Mouse (Mus musculus) midbrain, postnatal 0 days (tissue): Measurements from ENCODE around the gene Lyz1. TPM values are rescaled to one million over a fixed set of nuclear protein-coding genes. Genes with fewer than 3 reads are reported as not detected.
"Not testable (repeated sequence)": the region's sequence is repeated elsewhere in the genome, so short reads cannot be mapped to it uniquely, and the experiment has no call there.

Source experiments
- ATAC-seq: fragments of 200-750 bp; cut with Nextera tagmentation; 2 replicates; pipeline ENCODE4 v1.8.0; 2017; ENCODE audit warnings: moderate number of reproducible peaks, mild to moderate bottlenecking, moderate TSS enrichment, moderate library complexity; ENCODE audit not compliant: low FRiP score
- DNase-seq: peaks from one replicate; pipeline ENCODE4 v3.0.0-alpha.2; 2015; ENCODE audit warnings: low spot score
- H3K27ac ChIP-seq: fragments of 300-500 bp; sonication (generic); 2 replicates; pipeline ENCODE4 v1.5.1; 2014; ENCODE audit warnings: low read depth, mild to moderate bottlenecking, low read length, mixed read lengths
- H3K27me3 ChIP-seq: fragments of 300-500 bp; sonication (generic); 2 replicates; pipeline ENCODE4 v1.6.1; 2014; ENCODE audit warnings: low read length, control low read depth, mixed read lengths; ENCODE audit not compliant: insufficient read depth
- H3K36me3 ChIP-seq: fragments of 300-500 bp; sonication (generic); 2 replicates; pipeline ENCODE4 v1.6.1; 2014; ENCODE audit warnings: low read length, control low read depth, mixed read lengths; ENCODE audit not compliant: insufficient read depth
- H3K4me1 ChIP-seq: fragments of 300-500 bp; sonication (generic); 2 replicates; pipeline ENCODE4 v1.6.1; 2014; ENCODE audit warnings: mild to moderate bottlenecking, control low read depth, antibody characterized with exemption, low read length, mixed read lengths; ENCODE audit not compliant: insufficient read depth
- H3K4me2 ChIP-seq: fragments of 300-500 bp; sonication (generic); 2 replicates; pipeline ENCODE4 v1.6.1; 2014; ENCODE audit warnings: low read depth, mild to moderate bottlenecking, low read length, mixed read lengths; ENCODE audit not compliant: poor library complexity, severe bottlenecking
- H3K4me3 ChIP-seq: fragments of 300-500 bp; sonication (generic); 2 replicates; pipeline ENCODE4 v1.5.1; 2014; ENCODE audit warnings: low read depth, mild to moderate bottlenecking, low read length, moderate library complexity
- H3K9ac ChIP-seq: fragments of 300-500 bp; sonication (generic); replicated peaks from 2 replicates; pipeline ENCODE4 v1.6.1; 2014; ENCODE audit warnings: mild to moderate bottlenecking, low read length, moderate library complexity, mixed read lengths; ENCODE audit not compliant: poor library complexity, severe bottlenecking
- H3K9me3 ChIP-seq: fragments of 300-500 bp; sonication (generic); 2 replicates; pipeline ENCODE4 v1.6.1; 2016; ENCODE audit warnings: low read length, control low read depth
- CTCF ChIP-seq: IDR thresholded peaks from 2 replicates; pipeline ENCODE4 v1.5.1; 2016; ENCODE audit warnings: antibody characterized with exemption, mild to moderate bottlenecking
- WGBS: fragments of 180-500 bp; shearing (Covaris S2); extraction: QIAGEN DNeasy Blood & Tissue Kit; methylation state at CpG from one replicate; pipeline ENCODE4 v1.1.7; 2014; 5-methylcytosine and 5-hydroxymethylcytosine counted together
- polyA plus RNA-seq: library from polyadenylated mRNA; unstranded; fragments of >200 nt; fragmentation: Nextera tagmentation; extraction: Ambion mirVana; gene quantifications from 2 replicates; pipeline ENCODE4 v1.2.1, GENCODE M21; 2015
- total RNA-seq: library from RNA; depleted of rRNA; stranded (reverse); fragments of >200 nt; gene quantifications from 2 replicates; pipeline ENCODE4 v1.2.3, GENCODE M21; 2014

Gene Lyz1
- total and polyA plus RNA-seq, 2 experiments from 2014 or later: not detected

DNA sequence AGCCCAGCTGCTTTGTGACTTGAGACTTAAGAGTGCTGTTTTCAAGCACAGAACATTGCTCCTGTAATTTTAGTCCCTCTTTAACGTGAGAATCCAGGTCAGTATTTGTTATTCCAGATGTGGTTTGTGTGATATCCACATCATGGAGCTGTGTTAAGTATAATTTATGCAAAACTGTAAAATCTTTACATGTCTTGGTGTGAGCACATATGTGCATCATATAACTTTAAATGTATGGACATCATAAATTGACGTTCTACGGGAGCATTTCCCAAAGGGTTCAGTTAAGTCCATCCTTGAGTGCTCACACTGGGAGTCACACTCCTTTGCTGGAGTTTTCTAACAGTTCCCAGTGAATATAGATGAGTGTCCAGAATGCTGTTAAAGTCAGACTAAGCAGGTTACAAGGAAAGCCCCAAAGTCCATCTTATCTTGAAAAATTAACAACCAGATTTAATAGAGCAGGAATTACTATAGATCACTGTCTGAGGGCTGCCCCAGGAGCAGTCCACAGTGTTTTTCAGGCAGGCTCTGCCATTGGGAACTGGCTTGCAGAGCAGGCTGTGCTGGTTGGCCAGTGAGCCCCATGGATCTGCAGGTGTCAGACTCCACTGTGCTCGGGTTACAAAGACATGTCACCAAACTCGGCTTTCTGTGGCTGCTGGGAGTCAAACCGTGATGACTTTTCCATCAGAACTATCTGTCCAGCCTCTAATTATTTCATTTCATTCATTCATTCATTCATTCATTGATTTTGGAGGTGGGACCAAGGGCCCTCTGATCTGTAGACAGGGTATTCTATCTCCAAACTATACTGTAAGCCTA lies 2.4 kb downstream of the Lyz1 start:
- no peak for TF ChIP-seq CTCF

DNA sequence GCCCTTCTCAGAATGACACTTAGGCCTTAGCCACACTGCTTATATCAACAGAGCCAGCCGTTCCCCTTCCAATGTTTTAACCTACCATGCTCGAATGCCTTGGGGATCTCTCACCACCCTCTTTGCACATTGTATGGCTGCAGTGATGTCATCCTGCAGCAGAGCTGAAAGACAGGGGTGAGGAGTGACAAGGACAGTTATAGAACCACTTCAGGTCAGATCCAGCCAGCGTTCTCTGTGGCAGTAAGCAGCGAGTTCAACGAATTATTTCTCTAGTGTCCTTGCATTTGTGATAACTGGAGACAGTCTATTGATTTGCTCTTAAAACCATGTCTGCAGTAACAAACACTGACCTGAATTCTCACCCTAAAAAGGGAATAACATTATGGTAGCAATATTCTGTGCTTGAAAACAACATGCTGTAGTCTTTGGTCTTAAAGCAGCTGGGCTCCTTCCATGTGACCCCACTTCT lies 3.6 kb downstream of the Lyz1 start:
- not testable (repeated sequence) for DNase-seq, H3K4me1 ChIP-seq, H3K27me3 ChIP-seq, H3K9ac ChIP-seq, H3K27ac ChIP-seq, H3K4me3 ChIP-seq, ATAC-seq, H3K36me3 ChIP-seq, H3K9me3 ChIP-seq, H3K4me2 ChIP-seq
- 85% methylated on average over 4 of the region's 5 CpGs for WGBS

More for the DNA sequence above, 2.4 kb downstream of the Lyz1 start:
- Histone ChIP-seq H3K4me2 (no peak overlapping the region), H3K27me3 (no peaks in the 10 kb centered on the region), H3K4me1 (no peaks in the 10 kb centered on the region), H3K9me3 (no peaks in the 10 kb centered on the region), H3K9ac (no peak overlapping the region), H3K4me3 (no peak overlapping the region), H3K36me3 (no peaks in the 10 kb centered on the region), H3K27ac (no peak overlapping the region)
- DNase-seq (no peak), ATAC-seq (no peak)
- WGBS: 50% methylated on average over 6 of the region's 6 CpGs

DNA sequence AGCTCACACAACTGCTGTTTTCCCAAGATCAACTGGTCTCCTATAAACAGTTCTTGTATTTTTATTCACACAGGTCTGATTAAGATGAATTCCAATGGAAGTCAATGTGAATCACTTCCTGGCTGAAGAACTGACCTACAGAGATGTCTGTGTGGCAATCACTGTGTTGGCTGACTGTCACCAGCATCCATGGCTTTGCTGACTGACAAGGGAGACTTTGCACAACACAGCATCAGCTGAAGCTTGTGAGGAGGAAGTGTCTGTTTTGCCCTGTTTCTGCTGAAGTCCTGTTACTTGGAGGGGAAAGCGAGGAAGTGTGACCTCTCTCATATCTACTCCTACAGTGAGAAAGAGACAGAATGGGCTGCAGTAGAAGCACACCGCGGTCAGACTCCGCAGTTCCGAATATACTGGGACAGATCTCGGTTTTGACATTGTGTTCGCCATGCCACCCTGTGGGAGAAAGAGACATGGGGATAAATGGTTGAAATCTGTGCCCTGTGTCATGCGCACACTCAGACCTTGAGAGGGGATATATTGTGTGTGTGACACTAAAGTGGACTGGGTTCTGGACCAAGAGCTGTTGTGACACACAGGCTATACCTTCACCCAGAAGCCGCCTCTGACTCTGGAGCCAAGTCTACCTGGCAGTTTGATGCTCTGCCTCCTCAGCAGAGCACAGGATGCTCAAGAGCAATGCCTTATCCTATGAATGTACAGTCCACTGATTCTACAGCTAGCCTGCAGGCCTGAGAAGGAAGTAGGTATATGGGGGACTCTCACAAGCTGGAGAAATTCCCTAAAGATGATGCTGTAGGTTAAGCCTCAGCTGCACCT lies 4.3 kb downstream of the Lyz1 start:
- Histone ChIP-seq H3K4me2 (no peak overlapping the region), H3K27me3 (no peaks in the 10 kb centered on the region), H3K4me3 (no peak overlapping the region), H3K9ac (no peak overlapping the region), H3K27ac (no peak overlapping the region), H3K4me1 (no peaks in the 10 kb centered on the region), H3K36me3 (no peaks in the 10 kb centered on the region), H3K9me3 (no peaks in the 10 kb centered on the region)
- WGBS: 93% methylated on average over 9 of the region's 9 CpGs
- no peak for TF ChIP-seq CTCF
- ATAC-seq (no peak), DNase-seq (no peak)

DNA sequence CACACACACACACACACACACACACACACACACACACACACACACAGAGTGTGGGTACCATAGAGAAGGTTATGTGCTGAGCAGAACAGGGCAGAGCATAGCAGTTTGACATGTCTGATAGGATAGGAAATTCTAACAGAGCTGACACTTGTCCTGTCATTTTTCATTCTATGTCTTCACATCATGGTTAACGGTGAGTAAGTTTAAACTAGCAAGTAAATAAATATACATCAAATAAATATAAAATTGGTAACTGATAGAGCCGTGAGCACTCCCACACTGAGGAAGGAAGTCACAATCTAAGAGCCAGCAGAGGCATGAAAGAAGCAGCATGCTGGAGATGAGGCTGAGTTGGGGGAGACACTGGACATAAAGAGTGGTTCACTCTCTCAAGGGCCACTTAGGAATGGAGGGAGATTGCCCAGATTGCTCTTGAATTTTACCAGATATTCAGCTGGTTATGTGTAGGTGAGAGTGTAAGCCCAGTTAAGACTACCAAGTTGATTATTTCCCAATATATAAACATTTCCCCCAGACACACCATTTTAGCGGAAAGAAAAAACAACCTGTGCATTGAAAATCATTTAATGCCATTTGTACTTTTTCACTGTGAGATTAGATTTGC lies 5.3 kb downstream of the Lyz1 start:
- Histone ChIP-seq H3K27me3 (no peaks in the 10 kb centered on the region), H3K9ac (no peak overlapping the region), H3K4me1 (no peaks in the 10 kb centered on the region), H3K4me3 (no peak overlapping the region), H3K9me3 (no peaks in the 10 kb centered on the region), H3K36me3 (no peaks in the 10 kb centered on the region), H3K27ac (no peak overlapping the region), H3K4me2 (no peak overlapping the region)
- ATAC-seq (no peak), DNase-seq (no peak)
- WGBS: 87% methylated on average over 3 of the region's 3 CpGs
- TF ChIP-seq CTCF: no peak

DNA sequence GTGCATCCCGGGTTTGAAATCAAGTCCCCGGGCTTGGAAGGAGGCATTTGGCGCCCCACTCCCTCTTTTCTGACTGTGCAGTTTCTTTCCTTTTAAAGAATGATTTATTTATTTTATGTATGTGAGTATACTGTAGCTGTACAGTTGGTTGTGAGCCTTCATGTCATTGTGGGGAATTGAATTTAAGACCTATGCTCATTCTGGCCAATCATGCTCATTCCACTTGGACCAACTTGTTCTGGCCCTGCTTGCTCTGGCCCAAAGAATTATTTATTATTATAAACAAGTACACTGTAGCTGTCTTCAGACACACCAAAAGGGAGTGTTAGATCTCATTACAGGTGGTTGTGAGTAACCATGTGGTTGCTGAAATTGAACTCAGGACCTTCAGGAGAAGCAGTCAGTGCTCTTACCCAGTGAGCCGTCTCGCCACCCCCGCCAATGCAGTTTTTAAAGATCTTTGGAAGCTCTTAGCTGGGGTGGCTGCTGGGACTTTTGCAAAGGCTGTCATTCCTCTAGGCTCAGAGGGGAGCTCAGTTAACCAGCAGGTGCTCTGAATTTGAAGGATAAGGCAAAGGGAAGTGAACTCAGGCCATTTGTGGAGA lies 6.2 kb downstream of the Lyz1 start:
- WGBS: 87% methylated on average over 6 of the region's 6 CpGs
- no peaks in the 10 kb centered on the region for H3K36me3 ChIP-seq
- no peaks in the 10 kb centered on the region for H3K9me3 ChIP-seq
- ATAC-seq: no peak
- no peak for DNase-seq
- H3K4me1 ChIP-seq: no peaks in the 10 kb centered on the region
- no peak for TF ChIP-seq CTCF
- H3K9ac ChIP-seq: no peak overlapping the region
- H3K4me3 ChIP-seq: no peak overlapping the region
- H3K4me2 ChIP-seq: no peak overlapping the region
- no peak overlapping the region for H3K27ac ChIP-seq
- no peaks in the 10 kb centered on the region for H3K27me3 ChIP-seq

DNA sequence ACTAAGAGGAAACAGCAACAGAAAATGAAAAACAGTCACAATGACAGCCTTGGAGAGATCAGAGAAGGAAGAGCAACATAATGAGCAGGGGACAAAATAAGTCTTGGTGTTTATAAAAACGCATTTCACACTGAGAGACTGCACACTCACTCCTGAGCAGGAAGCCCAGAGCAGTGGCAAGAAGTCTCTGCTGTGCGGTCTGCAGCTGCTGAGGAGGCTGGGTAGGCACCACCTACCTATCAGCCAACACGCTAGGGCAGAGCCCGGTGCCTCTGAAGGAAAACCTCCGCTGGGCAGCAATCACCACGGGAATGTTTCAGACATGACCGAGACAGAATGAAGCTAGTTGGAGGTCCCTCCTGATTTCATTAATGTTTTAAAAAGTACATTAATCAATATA lies 7.1 kb downstream of the Lyz1 start:
- not testable (repeated sequence) for H3K4me3 ChIP-seq, H3K27me3 ChIP-seq, H3K27ac ChIP-seq, H3K4me2 ChIP-seq, DNase-seq, H3K4me1 ChIP-seq, H3K36me3 ChIP-seq, H3K9me3 ChIP-seq, H3K9ac ChIP-seq, ATAC-seq
- WGBS: 96% methylated on average over 3 of the region's 7 CpGs
